In the genomic region with DNA sequence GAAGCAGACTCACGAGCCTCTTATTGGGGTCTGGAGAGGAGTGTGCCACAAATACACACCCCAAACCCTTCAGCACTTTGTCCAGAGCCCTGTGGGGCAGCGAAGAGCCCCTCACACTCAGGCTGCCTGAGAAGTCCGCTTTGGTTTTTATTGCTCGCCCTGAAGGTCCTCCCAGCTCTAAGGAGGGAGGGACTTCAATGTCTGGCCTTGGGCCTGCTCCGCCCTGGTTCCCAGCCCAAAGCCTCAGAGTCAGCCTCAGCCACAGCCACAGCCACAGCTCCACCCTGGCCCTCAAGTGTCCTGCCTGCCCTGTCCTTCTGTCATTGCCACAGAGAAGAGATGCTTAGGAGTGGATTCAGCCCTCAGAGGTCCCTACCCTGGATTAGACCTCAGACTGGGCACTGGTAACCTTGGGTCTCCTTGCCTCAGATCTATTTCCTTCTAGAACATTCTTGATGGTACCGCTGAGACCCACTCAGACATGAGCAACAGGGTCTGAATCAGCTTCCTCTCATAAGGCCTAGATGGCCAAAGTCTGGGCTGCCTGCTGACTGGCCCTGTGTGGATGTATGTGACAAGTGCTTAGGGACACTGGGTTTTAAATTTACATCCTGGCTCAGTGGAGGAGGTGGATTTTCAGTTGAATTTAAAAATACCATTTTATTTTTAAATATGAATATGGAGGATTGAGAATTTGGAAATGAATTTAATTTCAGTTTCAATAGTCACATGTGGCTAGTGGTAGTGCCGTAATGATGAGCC, we compare ENCODE assay signal across 9 mouse cellular contexts. TPM values are rescaled to one million over a fixed set of nuclear protein-coding genes. Genes with fewer than 3 reads are reported as not detected.
DNase-seq lines count a peak whose midpoint lies in the region; ATAC-seq and TF ChIP-seq lines count a peak whose summit lies in the region.
"Had no signal": no experiment of that assay in that cellular context is flagged by ENCODE, and none has a peak within 500 bp of the region (broad histone marks: within the 10 kb centered on the region; RNA-seq: fewer than 3 reads in every experiment).

No protein-coding gene starts in this region.

- 0 out of 2 replicates have a peak overlapping the region, but pooled peaks have one; percentile 18 for H3K27ac ChIP-seq in heart, embryonic 15.5 days
- H3K27ac ChIP-seq in lung, embryonic 14.5 days (ENCODE audit: low read depth): no peak overlapping the region
- peak overlapping the region; percentile 62; the same call in 1 of the 2 replicates for H3K27ac ChIP-seq in stomach, embryonic 16.5 days (ENCODE audit: low read length)

- no peak for TF ChIP-seq POLR2A in brain, embryonic 14.5 days (IDR thresholded peaks at IDR 0.05; ENCODE audit: borderline replicate concordance, extremely low read depth, insufficient read depth, insufficient read length, poor library complexity, severe bottlenecking)

- no peaks in the 10 kb centered on the region for H3K9me3 ChIP-seq in heart, embryonic 15.5 days (replicated peaks)
- H3K9me3 ChIP-seq in lung, embryonic 14.5 days (ENCODE audit: low read depth, low read length): 0 out of 2 replicates have a peak, but pooled peaks cover 5% of the 10 kb centered on the region
- 0 out of 2 replicates have a peak, but pooled peaks cover 3% of the 10 kb centered on the region for H3K9me3 ChIP-seq in stomach, embryonic 16.5 days (replicated peaks; ENCODE audit: control insufficient read depth, low read length)

- H3K4me2 ChIP-seq in heart, embryonic 15.5 days: peak overlapping the region; percentile 36
- H3K4me2 ChIP-seq in lung, embryonic 14.5 days: peak overlapping the region; percentile 23
- H3K4me2 ChIP-seq in stomach, embryonic 16.5 days (ENCODE audit: low read depth, low read length): peak overlapping the region; percentile 37

- no peaks in the 10 kb centered on the region for H3K36me3 ChIP-seq in heart, embryonic 15.5 days
- H3K36me3 ChIP-seq in lung, embryonic 14.5 days (ENCODE audit: insufficient read depth): no peaks in the 10 kb centered on the region
- no peaks in the 10 kb centered on the region for H3K36me3 ChIP-seq in stomach, embryonic 16.5 days (ENCODE audit: control insufficient read depth, insufficient read depth, low read length)

- H3K4me1 ChIP-seq in heart, embryonic 15.5 days (replicated peaks): peaks cover 11% of the 10 kb centered on the region
- no peaks in the 10 kb centered on the region for H3K4me1 ChIP-seq in lung, embryonic 14.5 days (ENCODE audit: insufficient read depth)
- H3K4me1 ChIP-seq in stomach, embryonic 16.5 days (ENCODE audit: control insufficient read depth, insufficient read depth, low read length): peaks cover 26% of the 10 kb centered on the region

- no peak overlapping the region for H3K9ac ChIP-seq in heart, embryonic 15.5 days
- no peak overlapping the region; the same call in 1 of the 2 replicates for H3K9ac ChIP-seq in lung, embryonic 14.5 days
- H3K9ac ChIP-seq in stomach, embryonic 16.5 days (ENCODE audit: low read length): peak overlapping the region; percentile 20; the same call in 1 of the 2 replicates

- H3K27me3 ChIP-seq in heart, embryonic 15.5 days: no peaks in the 10 kb centered on the region
- no peaks in the 10 kb centered on the region for H3K27me3 ChIP-seq in lung, embryonic 14.5 days (ENCODE audit: insufficient read depth, low read length)
- no peaks in the 10 kb centered on the region for H3K27me3 ChIP-seq in stomach, embryonic 16.5 days (ENCODE audit: control insufficient read depth, insufficient read depth, low read length)
- H3K27me3 ChIP-seq: Patski had no signal

- ATAC-seq in heart, embryonic 15.5 days (replicated peaks; ENCODE audit: insufficient number of reproducible peaks, insufficient read depth, low FRiP score, low read depth): 0 out of 2 replicates have a peak, but pooled peaks have one; percentile 13
- ATAC-seq in lung, embryonic 14.5 days (ENCODE audit: insufficient read depth): peak; percentile 59
- peak; percentile 46 for ATAC-seq in stomach, embryonic 16.5 days (ENCODE audit: insufficient read depth, low FRiP score)
- ATAC-seq: Patski had no signal

- DNase-seq in kidney, postnatal 10 days: peak; percentile 44
- DNase-seq in kidney, adult 8-10 months: no peak
- DNase-seq in brain, embryonic 14.5 days (ENCODE audit: low read depth): peak; percentile 9
- DNase-seq in lung, embryonic 14.5 days: peak; percentile 55
- no peak for DNase-seq in embryo, embryonic 11 days
- no peak for DNase-seq in embryo, embryonic 9.5 days (ENCODE audit: extremely low spot score)

- no peak overlapping the region for H3K4me3 ChIP-seq in heart, embryonic 15.5 days
- no peak overlapping the region for H3K4me3 ChIP-seq in lung, embryonic 14.5 days (ENCODE audit: low read depth, low read length)
- H3K4me3 ChIP-seq in stomach, embryonic 16.5 days (replicated peaks; ENCODE audit: low read length): no peak overlapping the region

- 50% methylated on average over 7 of the region's 7 CpGs for WGBS in heart, embryonic 15.5 days
- 57% methylated on average over 7 of the region's 7 CpGs for WGBS in lung, embryonic 14.5 days
- 46% methylated on average over 7 of the region's 7 CpGs for WGBS in stomach, embryonic 16.5 days

- TF ChIP-seq CTCF in brain, embryonic 14.5 days (IDR thresholded peaks at IDR 0.05; ENCODE audit: borderline replicate concordance, extremely low read depth, insufficient read depth, insufficient read length): no peak
- TF ChIP-seq CTCF in lung, embryonic 14.5 days (IDR thresholded peaks at IDR 0.05; ENCODE audit: low read depth): no peak

RNA-seq across cellular contexts. Expression of gene Fhad1, which starts 56.1 kb away (rescaled TPM):
- 1.3 and 3.1 TPM in 2 replicates for polyA plus RNA-seq in brain, embryonic 14.5 days (2012; rRNA removed)
- 2.7 and 2.8 TPM in 2 replicates for polyA plus RNA-seq in heart, embryonic 15.5 days (2015; fragmentation: Nextera tagmentation; extraction: Ambion mirVana)
- polyA plus RNA-seq in lung, embryonic 14.5 days (2014; fragmentation: Nextera tagmentation; extraction: Ambion mirVana): 0.68 and 1.4 TPM in 2 replicates
- polyA plus RNA-seq in stomach, embryonic 16.5 days (2015; fragmentation: Nextera tagmentation; extraction: Ambion mirVana): 5.3 and 5.8 TPM in 2 replicates

Comparison
In these comparisons a context has a peak if more than half of its experiments do, and no peak if none do; other contexts are left out.
1. DNase-seq: peak in kidney, postnatal 10 days (single experiment), brain, embryonic 14.5 days (single experiment) and lung, embryonic 14.5 days (single experiment); none in kidney, adult 8-10 months (0 of 2), embryo, embryonic 11 days (single experiment) and embryo, embryonic 9.5 days (single experiment).
2. Peak in every context shown above with its lines, with median percentiles within 50 percentile points of each other: ATAC-seq and H3K4me2 ChIP-seq.